Mouse (Mus musculus): Measurements from ENCODE around the gene Mgll. TPM values are rescaled to one million over a fixed set of nuclear protein-coding genes. Genes with fewer than 3 reads are reported as not detected.

Gene Mgll
- total RNA-seq, 2 experiments from 2014 or later, result 197 to 247 TPM

Other genes with a start within 250 kb of the Mgll start
- 100 to 1,000 TPM; 168 to 207 TPM for gene Sec61a1, start 205.5 kb upstream of the Mgll start, total RNA-seq (2021)
- gene Kbtbd12, start 86.5 kb upstream of the Mgll start, total RNA-seq (2021), result 1 to 10 TPM in 1 of 2 experiments, under 1 TPM in 1; 0.89 to 3.0 TPM
- 10 to 100 TPM; 17.1 to 25.0 TPM for gene Abtb1, start 117.6 kb downstream of the Mgll start, total RNA-seq (2021)
- gene Podxl2, start 150.6 kb downstream of the Mgll start, total RNA-seq (2021), result 10 to 100 TPM; 41.2 to 69.3 TPM
- gene Mcm2, start 174.4 kb downstream of the Mgll start, total RNA-seq (2021), result 10 to 100 TPM; 23.7 to 26.9 TPM
- gene Tpra1, start 177.8 kb downstream of the Mgll start, total RNA-seq (2021), result 100 to 1,000 TPM; 103 to 106 TPM